Mouse (Mus musculus) erythroblast, embryonic 14.5 days (primary cell): Measurements from ENCODE around the gene Mfsd11.

Source experiments
- GATA1 ChIP-seq: IDR thresholded peaks from 2 replicates; pipeline ENCODE4 v1.6.1; 2012; ENCODE audit warnings: low read length, inconsistent platforms, mixed read lengths
- TAL1 ChIP-seq: IDR thresholded peaks from 3 replicates; pipeline ENCODE4 v1.6.1; 2012; ENCODE audit warnings: low read length, inconsistent platforms, mixed read lengths

GRCm38 (mm10) chr11:116843261-116844233, 8.7 kb upstream of the Mfsd11 start, which contains the start of the genes Mettl23 and Jmjd6:
- TF ChIP-seq GATA1 (no peak), TAL1 (no peak)
